Mouse (Mus musculus) spleen, adult 12 weeks (tissue): ENCODE results near the gene Nfkb1.

Experiments used
- DNase-seq: peaks from one replicate; pipeline ENCODE4 v3.0.0; 2022; ENCODE audit warnings: low spot score

Nfkb1 gene

DNA sequence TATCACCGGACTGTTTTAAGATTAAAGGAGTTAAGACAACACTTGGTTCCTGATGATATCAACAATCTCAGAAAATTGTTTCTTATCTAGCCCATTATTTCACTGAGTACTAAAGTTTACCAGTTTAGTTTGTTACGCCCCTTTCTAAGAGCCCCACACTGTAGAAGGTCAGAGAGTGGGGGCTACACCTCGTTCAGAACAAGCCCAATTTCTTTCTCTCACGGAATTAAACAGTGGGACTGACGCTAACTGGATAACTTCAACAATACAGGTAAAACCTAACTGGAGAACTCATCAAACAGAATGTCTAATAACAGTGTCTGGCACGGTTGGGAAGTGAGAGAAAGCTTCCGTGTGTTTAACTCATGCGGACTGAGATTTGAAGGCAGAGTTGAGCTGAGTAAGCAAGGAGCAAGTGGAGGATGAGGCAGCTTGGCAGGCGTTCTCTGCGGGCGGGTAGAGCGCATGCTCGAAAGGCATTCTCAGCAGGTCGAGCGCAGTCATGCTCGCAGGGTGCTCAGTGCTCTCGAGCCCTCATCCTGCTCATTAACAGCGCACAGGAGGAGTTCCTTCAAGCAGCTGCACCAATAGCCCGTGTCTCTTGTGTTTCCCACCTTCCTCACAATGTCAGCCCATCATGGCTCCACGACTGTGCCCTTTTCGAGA, 60.8 kb downstream of the Nfkb1 start:
- DNase-seq = no peak

DNA sequence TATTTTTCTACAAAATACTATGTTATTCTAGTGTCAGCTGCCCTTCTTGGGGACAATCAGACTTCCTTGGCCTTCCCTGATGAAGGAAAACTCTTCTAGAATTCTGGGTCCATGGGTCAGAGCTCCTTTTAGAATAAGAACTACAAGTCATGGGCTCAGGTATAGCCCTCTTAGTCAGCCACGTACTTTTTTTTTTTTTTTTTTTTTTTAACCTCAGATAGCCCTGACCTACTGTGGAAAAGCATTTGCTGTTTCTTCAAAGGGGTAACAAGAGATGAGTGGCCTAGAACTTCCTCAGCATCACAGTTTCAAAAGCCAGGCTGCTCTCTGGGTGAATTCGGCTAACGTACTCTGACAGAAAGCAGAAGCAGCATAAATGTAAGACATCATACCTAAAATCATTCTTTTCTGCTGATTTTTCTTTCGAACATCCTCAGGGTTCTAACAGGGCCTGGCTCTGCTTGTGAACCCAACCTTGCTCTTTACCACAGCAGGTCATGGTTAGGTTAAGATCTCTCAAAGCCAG, 61.5 kb downstream of the Nfkb1 start:
- no peak for DNase-seq

DNA sequence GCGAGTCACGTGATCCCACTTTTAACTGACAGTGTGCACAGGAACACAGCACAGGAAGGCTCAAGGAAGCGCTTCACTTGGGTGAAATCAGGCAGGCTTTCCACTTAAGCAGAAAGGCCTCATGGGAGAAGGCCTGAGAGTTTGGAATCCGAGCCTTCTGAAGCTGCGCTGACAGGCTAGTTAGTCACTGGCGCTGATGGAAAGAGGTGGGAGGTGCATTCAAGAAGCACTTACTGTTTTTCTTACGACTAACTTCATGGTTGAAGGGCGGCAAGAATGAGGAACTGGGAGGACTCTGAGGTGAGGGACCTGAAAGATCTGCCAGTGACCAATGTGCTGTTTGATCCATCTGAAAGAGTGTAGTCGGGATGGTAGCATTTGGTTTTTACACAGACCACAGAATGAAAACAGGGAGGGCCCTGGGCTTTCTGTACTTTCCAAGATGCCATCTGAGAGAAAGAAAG, 62.6 kb downstream of the Nfkb1 start:
- peak; percentile 29 for DNase-seq

DNA sequence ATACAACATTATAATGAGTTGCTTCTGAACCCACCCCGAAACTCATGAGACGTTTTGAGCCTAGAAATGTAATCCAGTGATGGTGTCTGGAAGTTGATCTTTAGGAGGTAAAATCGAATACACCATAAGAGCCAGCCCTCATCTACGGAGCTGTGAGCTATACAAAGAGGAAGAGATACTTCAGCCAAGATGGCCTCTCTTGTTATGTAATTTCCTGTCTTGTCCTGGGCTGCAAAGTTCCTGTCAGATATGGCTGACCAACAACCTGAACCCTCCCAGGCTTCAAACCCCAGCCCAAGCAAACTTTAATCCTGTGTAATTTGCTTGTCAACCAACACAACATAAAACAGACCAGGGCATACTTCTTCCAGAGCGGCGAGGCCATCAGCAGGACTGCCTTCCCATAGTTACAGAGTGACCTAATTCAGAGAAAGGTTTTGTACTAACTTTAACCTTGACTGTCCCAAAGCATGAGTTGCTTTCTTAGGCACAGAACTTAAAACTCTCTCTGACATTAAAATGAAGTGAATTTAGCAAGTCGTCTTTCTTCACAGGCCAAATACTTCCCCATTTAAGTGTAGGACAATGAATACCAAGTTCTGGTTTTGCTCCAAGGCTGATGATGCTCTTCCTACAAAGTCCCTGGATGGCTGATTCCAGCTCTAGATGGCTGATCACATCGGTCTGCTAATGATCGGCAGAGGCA, 63.2 kb downstream of the Nfkb1 start:
- DNase-seq = no peak

DNA sequence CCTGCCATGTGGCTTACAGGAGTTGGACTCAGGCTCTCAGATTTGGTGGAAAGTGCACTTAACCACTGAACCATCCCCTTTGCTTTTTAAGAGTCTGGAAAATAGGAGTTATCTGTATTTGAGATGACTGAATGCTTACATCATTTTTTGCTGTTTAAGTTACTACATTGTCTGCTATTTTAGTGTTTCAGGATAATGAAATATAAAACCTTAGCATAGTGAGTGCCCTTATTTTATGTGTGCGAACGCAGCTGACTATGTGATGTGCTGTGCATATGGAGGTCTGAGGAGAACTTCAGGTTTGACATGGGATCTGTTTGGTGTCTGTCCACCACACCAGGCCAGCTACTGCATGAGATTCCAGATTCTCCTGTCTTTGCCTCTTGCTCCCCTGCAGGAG, 66.1 kb downstream of the Nfkb1 start:
- DNase-seq = no peak

DNA sequence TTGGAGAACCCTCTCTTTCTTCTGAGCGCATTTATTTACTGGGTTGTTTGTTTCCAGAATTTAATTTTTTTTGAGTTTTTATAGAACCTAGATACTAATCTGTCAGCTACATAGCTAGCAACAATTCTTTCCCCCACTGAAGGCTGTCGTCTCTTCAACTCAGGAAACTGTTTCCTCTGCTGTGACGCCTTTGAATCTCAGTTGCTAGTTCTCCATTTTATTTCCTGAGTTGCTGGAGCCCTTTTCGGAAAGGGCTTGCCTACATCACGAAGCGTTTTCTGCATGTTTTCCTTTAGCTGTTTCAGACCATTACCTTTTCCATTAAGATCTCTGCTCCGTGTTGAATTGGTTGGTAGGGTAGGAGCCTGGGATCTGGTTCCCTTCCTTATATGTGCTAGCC, 74.6 kb downstream of the Nfkb1 start:
- no peak for DNase-seq

DNA sequence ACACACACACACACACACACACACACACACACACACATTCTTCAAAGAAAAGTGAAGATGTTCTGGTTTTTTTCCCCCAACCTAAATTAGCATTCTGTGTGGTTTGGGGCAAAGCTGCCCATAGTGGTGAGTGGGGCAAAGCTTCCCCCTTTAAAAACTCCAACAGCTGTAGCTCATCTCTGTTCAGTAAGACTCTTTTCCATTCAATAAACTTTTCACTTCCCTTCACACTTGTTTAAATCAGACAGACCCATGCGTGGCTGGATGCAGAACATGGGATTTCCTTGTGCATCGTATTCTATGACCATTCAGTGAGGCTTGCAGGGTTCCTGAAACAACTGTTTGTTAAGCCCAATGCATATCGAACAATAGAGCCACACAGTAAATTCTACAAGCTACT, 77.0 kb downstream of the Nfkb1 start:
- no peak for DNase-seq

DNA sequence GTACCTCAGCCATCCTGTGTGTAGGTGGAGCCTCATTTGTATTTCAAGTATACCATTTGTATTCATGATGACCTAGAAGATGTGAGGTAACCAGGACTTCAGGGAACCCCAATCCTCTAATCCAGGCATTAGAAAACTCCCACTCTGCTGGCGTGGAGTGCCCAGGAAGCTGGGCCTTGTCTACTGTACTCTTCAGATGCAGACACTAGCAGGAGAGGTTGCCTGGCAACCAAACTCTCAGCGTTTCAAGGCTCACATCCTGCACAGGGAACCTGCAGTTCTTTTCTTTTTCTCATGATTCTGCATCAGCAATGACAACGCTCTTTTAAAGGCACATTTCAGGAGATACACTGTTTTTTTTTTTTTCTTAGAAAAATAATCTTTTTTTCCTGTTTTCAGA, 81.1 kb downstream of the Nfkb1 start:
- no peak for DNase-seq

DNA sequence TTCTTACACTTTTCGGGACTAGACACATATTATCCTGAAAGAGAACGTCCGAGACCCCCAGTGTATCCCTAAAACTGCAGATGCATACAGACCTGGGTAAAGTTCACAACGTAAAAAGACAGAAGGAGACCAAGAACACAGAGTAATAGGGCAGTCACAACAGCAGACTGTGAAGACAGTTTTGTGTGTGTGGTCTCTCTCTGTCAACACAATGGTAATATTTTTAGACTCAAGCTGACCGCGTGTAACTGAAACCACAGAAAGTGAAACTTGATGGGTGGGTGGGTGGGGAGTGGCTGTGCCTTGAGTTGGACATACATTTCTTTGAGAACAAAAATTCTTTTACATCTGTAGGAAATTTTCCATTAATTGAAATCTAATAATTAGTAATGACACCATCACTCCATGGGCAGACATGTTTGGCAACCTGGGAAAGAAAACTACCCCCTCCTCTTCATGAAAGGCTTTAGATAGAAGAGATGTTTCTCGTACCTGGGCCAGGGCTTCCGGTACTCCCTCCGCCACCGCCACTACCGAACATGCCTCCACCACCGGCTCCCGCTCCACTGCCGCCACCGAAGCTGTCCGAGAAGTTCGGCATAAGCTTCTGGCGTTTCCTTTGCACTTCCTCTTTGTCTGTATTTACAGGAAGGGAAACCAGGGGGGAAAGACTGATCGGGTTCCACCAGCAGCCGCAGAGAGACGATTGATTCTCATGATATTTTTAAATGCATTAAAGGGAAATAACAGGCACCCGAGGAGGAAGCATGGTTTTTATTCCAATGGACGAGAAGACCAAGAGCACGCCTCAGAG, 83.5 kb downstream of the Nfkb1 start:
- peak; percentile 40 for DNase-seq

DNA sequence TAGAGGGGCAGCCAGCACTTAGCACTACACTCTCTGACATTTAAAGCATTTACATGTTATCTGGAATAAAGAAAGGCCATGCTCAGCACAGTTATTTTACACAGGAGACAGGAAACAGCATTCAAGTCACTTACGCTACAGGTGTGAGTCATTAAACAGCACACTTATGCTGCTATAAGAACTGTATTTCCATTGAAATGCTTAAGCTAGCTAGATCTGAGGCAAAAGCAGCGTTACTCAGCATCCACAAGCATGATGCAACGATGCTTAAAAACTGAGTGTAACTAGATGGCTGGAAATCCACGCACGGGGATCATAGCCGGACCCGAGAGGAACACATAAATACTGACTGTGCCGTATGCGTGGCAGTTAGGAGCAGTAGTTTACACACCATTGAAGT, 84.3 kb downstream of the Nfkb1 start:
- no peak for DNase-seq

DNA sequence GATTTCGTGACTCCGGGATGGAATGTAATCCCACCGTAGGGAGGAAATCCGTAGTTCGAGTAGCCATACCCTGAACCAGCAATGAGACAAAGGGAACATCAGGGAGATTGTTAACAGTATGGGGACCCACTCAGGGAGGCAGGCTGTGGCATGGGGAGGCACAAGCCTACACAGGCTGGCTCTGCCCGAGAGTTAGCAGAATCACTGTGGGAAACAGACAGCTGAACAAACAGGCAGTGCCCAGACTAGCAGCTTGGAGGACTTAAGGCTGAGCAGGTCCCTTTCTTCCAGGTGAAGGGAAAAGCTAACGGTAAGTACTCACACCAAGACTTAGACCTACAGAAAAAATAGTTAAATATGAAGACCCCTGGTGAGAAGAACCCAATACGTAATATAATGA, 84.8 kb downstream of the Nfkb1 start:
- no peak for DNase-seq

DNA sequence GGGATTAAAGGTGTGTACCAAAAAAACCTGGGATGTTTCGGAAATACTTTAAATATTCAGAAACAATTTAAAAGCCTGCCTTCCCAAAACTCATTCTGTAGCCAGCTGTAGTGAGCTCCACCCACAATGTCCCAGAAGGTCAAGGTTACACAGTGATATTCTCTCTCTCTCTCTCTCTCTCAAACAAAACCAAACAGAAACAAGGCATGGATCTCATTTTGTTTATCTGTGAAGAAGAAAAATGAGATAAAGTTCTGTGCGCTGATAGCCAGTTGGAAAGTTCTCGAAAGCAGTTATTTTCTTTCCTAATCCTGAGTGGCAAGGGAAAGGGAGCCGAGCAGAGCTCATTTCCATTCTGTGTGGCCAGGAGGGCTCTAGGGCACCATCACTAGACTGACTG, 85.9 kb downstream of the Nfkb1 start:
- no peak for DNase-seq

DNA sequence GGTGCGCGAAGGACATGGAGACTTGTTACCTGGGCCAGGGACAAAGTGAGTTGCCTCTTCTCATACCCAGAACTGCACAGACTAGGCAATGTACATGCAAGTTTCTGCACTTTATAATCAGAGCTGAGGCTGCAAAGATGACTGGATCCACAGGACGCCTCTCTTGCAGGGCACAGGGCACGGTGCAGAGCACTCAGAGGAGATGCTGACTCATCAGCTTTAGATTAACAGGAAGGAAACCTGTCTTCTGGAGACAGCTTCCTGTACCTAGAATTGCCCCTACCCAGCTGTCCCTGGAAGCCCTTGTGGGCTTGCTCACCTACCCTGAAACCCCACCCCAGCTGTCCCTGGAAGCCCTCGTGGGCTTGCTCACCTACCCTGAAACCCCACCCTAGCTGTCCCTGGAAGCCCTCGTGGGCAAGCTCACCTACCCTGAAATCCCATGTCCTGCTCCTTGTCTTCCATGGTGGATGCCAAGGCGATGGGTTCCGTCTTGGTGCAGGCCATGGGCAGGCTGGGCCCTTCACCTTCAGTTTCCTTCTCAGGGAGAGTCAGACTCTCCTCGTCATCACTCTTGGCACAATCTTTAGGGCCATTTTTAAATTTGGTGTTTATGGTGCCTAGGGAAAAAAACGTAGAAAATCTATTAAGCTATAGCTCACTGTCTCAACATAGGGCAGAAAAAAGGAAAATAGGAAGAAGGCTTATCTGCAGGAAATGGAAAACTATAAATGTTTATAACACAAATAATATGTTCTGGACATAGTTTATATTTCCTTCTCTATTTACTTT, 86.5 kb downstream of the Nfkb1 start:
- DNase-seq = no peak

DNA sequence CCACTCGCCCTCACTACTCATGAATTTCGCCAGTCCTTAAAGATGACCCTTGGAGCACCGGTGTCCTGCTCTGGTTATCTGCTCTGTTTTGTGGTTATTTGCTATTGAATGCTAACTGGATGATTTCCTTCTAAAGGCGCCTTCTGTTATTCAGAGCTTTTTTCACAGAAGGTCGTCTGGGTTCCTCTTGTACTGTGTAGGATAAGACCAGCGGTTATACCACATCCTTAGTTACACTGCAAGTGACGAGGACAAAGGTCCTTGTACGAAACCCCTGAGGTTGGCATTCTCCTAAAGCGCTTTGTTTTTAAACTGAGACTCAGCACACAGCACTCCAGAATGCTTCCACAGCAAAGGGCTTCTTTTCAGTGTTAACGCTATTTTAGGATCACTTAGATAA, 88.6 kb downstream of the Nfkb1 start:
- no peak for DNase-seq

DNA sequence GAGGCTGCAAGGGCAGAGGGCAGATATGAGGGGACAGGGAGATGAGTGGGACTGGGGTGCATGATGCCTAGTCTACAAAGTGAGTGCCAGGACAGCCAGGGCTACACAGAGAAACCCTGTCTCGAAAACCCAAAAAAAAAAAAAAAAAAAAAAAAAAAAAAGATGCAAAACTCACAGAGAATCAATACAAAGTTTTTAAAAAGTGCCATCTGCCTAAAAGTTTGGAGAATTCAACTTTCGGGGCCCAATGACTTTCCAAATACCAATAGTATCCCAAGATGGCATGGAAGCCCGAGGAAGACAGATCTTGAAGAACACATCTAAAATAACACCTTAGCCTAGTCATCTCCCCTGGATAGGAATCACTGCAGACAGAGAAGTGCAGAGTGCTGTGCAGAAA, 93.0 kb downstream of the Nfkb1 start:
- no peak for DNase-seq

DNA sequence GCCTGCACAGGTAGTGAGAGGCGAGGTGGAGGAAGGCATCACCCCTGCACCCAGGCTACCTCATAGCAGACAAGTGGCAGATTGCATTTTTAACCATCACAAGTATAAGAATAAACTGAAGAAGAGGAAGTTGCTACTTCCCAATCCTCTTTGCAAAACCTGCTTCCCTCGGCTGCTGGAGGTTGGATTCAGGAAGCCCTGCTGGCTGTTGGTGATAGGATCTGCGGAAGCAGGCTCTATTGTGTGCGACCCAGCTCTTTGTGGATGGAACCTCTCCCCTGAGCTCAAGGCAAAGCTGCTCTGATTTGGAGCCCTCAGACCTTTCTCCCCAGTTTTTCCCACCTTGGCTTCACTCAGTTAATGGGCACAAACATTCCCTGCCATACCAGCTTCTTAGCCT, 94.3 kb downstream of the Nfkb1 start:
- DNase-seq = no peak

DNA sequence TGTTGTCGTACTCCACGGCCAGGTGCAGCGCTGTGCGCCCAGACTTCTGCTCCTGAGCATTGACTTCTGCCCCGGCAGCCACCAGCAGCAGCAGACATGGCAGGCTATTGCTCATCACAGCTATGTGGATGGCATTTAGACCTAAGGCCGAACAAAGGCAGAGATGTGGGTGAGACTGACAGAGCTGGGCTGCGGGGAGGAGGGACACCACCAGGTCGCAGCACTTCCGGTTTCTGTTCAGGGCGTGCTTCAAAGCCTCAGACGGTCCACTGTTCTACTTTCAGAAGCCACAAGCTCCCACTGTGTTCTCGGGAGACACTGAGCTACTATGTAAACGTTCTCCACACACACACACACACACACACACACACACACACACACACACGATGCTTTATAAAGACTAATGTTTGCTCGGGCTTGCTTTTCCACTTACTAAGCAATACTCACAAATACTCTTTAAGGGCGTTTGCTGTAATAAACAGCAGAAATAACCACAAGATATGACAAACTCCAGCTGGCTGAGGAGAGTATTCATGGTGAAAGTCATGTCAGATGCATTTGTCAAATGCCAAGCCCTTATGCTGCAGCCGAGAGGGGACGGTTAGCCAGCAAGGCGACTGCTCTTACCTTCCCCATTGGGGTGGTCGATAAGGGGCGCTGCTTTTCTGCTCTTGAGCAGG, 97.0 kb downstream of the Nfkb1 start:
- DNase-seq = no peak

DNA sequence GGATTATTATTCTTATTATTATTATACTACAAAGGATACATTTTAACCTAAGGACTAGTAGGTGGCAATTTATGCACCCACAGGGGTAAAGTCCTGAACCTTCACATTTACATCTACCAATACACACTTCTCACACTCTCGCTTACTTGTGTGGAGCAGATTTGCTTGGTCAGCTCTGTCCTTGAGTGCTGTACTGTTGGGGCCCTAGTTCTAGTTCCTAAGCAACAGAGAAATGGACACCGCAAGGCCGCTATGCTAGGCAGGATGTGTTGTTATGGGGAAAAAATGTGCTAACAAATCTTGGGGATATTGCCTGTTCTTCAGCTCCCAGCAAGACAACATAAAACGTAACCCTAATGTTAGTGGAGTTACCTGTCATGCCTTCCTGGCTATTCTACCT, 99.3 kb downstream of the Nfkb1 start:
- no peak for DNase-seq

DNA sequence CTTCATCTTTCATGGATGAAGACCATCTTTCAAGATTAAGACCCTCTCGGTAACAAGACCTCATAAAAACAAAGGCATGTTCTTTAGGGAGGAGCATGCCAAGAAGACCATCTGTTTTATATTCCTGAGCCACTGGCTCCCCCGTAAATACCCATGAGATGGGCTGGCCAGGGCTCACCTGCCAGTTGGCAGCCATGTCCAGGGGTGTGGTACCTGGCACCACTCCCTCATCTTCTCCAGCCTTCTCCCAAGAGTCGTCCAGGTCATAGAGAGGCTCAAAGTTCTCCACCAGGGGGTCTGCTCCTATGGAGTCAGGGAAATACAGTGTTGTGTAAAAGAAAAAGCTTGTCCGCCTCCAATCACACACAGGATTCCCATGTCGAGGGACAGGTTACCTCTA, 100.0 kb downstream of the Nfkb1 start:
- DNase-seq = no peak

DNA sequence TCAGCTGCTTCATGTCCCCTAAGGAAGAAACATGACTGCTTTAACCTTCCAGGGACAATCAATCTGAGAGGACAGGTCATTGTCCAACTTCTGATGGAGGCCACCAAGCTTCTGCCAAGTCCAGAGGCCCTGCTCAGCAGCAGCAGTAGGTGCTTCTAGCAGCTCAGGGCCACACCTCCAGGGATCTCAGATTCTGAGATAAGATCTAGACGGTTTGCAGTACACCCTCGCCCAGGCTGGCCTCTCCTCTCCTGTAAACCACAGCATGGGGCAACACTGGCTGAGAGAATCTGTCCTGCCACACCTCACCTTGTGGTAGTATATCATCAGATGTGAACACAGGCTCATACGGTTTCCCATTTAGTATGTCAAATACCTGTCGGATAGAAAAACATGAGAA, 100.9 kb downstream of the Nfkb1 start:
- no peak for DNase-seq

DNA sequence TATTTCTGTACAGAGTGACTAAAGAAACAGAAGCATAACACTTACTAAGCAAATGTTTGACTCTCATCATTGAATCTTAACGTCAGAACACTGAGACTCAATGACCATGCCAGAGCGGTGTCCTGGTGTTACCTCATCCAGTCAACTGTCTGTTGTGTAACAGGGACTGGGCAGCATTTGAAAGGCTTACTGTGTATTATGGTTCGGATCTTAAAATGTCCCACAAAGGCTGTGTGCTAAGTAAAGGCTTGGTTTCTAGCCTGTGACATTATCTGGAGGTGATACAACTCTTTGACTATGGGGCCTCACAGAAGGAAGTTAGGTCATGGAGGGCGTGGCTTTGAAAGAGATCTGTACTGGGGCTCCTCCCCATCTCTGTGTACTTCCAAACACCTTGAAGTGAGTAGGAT, 104.9 kb downstream of the Nfkb1 start:
- DNase-seq = no peak

DNA sequence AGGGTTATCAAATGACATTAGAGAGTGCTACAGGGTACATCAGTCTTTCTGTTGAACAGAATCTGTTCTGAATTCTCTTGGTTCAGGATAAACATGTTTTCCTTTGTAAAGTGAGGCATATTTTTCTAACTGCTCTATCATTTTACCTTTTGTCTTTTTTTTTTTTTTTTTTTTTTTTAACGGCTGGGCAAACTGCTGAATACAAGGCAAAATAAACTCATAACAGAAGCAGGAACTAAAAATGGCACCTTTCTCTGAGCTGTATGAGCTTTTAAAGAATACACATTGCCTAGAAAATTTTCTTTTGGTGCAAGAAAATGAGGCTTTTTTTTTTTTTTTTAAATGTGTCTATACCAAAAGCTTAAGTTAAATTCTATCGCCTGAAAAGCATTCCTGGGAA, 105.3 kb downstream of the Nfkb1 start:
- no peak for DNase-seq
